Mouse (Mus musculus): Measurements from ENCODE around the gene Serpinc1. TPM values are rescaled to one million over a fixed set of nuclear protein-coding genes. Genes with fewer than 3 reads are reported as not detected.

Gene Serpinc1
- polyA plus RNA-seq, 1 experiment from 2014 or later: 2.1 TPM

DNA sequence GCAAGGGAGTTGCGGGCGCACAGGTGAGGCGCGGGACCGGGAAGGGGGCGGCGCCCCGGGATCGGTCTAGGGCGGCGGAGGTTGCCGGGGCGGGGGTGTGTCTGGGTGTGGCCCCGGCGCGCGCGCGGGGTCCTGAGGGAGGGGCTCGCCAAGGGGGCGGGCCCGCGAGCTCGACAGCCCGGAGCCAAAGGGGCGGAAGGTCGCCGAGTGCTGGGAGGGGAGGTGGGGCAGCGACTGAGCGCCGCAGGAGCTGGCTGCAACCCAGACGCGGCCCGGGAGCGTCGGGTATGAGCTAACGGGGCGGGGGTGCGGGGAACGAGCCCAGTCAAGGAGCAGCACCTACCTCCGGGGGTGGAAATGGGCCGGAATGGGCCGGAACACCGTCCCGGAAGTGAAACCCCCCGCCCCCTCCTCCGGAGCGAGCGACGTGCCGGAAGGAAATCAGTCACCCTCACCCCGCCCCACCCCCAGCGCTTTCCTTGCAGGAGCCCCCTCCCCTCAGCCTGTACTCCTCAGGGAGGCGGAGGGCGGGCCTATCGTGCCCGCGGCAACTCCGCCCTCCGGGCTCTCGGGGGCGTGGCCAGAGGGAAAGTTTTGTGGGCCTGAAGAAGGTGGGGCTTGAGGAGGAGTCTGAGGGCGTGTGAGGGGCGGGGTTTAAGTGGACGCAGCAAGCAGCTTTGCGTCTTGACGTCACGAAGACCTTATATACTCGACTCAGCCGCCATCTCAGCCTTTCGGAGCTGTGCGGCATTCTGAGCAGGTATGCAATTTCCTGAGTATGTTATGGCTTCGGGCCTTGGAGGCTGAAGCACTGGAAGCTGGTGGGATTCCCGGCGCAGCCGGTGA lies 56.3 kb downstream of the Serpinc1 start, which contains the start of gene Zbtb37:
Gene Zbtb37 (minus strand): TSS at position 415 of the 846 bp plus-strand sequence.
- H3K9me3 ChIP-seq (ENCODE audit: control insufficient read depth, low read length): no peaks in the 10 kb centered on the region
- H3K36me3 ChIP-seq (ENCODE audit: control insufficient read depth, insufficient read depth, low read length): peaks cover 16% of the 10 kb centered on the region
- ATAC-seq (ENCODE audit: low FRiP score, low TSS enrichment) (peak; percentile 94), DNase-seq (ENCODE audit: low spot score) (peak; percentile 99)
- peak within 1 kb of the TSS; percentile 84 for H3K4me3 ChIP-seq (ENCODE audit: low read depth, low read length)
- H3K9ac ChIP-seq (ENCODE audit: low read length): peak within 1 kb of the TSS; percentile 88
- H3K4me1 ChIP-seq (replicated peaks; ENCODE audit: control insufficient read depth, insufficient read depth): no peaks in the 10 kb centered on the region; the same call in 1 of the 2 replicates
- peak within 1 kb of the TSS; percentile 70 for H3K4me2 ChIP-seq (replicated peaks; ENCODE audit: low read depth)
- TF ChIP-seq CTCF (IDR thresholded peaks at IDR 0.05; ENCODE audit: low read depth) (no peak), EP300 (optimal IDR thresholded peaks at IDR 0.05) (peak; percentile 78)
- H3K27me3 ChIP-seq (ENCODE audit: control insufficient read depth, insufficient read depth, low read length): no peaks in the 10 kb centered on the region
- WGBS: under 1% methylated on average over 66 of the region's 76 CpGs
- peak within 1 kb of the TSS; percentile 96 for H3K27ac ChIP-seq (replicated peaks)

DNA sequence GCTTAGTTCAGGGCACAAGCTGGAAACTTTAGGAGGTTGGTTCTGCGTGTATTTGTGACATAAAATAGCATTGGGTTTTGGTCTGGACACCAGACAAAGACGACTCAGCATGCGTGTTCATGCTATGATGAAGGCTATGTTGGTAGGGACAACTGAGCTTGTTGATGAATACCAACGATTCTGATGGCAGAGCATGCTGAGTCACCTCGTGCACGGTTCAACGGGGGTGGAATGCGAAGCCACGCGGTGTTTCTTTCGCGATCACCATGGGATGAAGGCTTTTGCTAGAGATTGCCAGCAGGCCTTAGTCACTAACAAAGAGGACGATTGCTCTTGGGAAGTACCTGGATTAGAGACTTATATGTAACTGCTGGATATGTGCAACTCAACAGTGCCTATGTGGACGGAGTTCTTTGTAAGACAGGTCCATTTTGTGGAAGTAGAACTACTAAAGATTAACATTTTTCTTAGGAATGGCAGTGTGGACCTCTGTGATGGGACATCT lies 56.9 kb downstream of the Serpinc1 start:
- Histone ChIP-seq H3K4me2 (replicated peaks; ENCODE audit: low read depth) (peak overlapping the region; percentile 70), H3K27ac (replicated peaks) (peak overlapping the region; percentile 96), H3K9ac (ENCODE audit: low read length) (peak overlapping the region; percentile 88), H3K4me3 (ENCODE audit: low read depth, low read length) (peak overlapping the region; percentile 84), H3K36me3 (ENCODE audit: control insufficient read depth, insufficient read depth, low read length) (peaks cover 16% of the 10 kb centered on the region), H3K4me1 (replicated peaks; ENCODE audit: control insufficient read depth, insufficient read depth) (no peaks in the 10 kb centered on the region; the same call in 1 of the 2 replicates), H3K9me3 (ENCODE audit: control insufficient read depth, low read length) (no peaks in the 10 kb centered on the region), H3K27me3 (ENCODE audit: control insufficient read depth, insufficient read depth, low read length) (no peaks in the 10 kb centered on the region)
- DNase-seq (ENCODE audit: low spot score) (peak; percentile 66), ATAC-seq (ENCODE audit: low FRiP score, low TSS enrichment) (peak; percentile 50)
- WGBS: 1% methylated on average over 14 of the region's 14 CpGs
- TF ChIP-seq CTCF (IDR thresholded peaks at IDR 0.05; ENCODE audit: low read depth): no peak
- TF ChIP-seq EP300 (optimal IDR thresholded peaks at IDR 0.05): no peak

GRCm38 (mm10) chr1:161035786-161036404 lies 57.5 kb downstream of the Serpinc1 start:
- Histone ChIP-seq H3K9me3 (ENCODE audit: control insufficient read depth, low read length) (no peaks in the 10 kb centered on the region), H3K9ac (ENCODE audit: low read length) (peak overlapping the region; percentile 88), H3K27ac (replicated peaks) (peak overlapping the region; percentile 96), H3K4me3 (ENCODE audit: low read depth, low read length) (peak overlapping the region; percentile 84), H3K27me3 (ENCODE audit: control insufficient read depth, insufficient read depth, low read length) (no peaks in the 10 kb centered on the region), H3K4me2 (replicated peaks; ENCODE audit: low read depth) (peak overlapping the region; percentile 70), H3K36me3 (ENCODE audit: control insufficient read depth, insufficient read depth, low read length) (peaks cover 16% of the 10 kb centered on the region), H3K4me1 (replicated peaks; ENCODE audit: control insufficient read depth, insufficient read depth) (no peaks in the 10 kb centered on the region; the same call in 1 of the 2 replicates)
- no peak for TF ChIP-seq EP300 (optimal IDR thresholded peaks at IDR 0.05)
- no peak for TF ChIP-seq CTCF (IDR thresholded peaks at IDR 0.05; ENCODE audit: low read depth)
- ATAC-seq (ENCODE audit: low FRiP score, low TSS enrichment): no peak
- no peak for DNase-seq (ENCODE audit: low spot score)
- WGBS: 2% methylated on average over 6 of the region's 6 CpGs

DNA sequence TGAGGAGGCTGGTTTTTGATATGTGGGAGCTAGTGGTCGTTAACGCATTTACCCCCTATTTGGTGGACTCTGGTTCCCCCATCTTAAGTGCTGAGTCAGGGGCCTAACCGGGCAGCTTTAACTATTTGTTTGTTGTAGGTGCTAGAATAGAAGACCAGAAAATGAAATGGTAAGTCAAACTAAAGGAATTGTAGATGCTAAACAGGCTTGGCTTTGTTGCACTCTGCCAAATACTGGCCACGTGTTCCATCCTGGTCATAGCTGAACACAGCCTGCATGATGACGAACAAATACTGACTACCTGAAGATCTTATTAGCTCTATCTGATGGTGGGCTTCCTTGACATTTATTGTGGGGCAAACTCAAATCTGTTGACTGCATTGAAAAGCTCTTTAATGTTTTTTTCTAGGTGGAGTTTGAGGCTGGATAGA lies 58.0 kb downstream of the Serpinc1 start:
- no peaks in the 10 kb centered on the region; the same call in 1 of the 2 replicates for H3K4me1 ChIP-seq (replicated peaks; ENCODE audit: control insufficient read depth, insufficient read depth)
- ATAC-seq (ENCODE audit: low FRiP score, low TSS enrichment) (no peak), DNase-seq (ENCODE audit: low spot score) (peak; percentile 24)
- H3K27ac ChIP-seq (replicated peaks): peak overlapping the region; percentile 96
- H3K4me2 ChIP-seq (replicated peaks; ENCODE audit: low read depth): peak overlapping the region; percentile 70
- no peaks in the 10 kb centered on the region for H3K9me3 ChIP-seq (ENCODE audit: control insufficient read depth, low read length)
- WGBS: 1% methylated on average over 5 of the region's 5 CpGs
- peak overlapping the region; percentile 84 for H3K4me3 ChIP-seq (ENCODE audit: low read depth, low read length)
- no peaks in the 10 kb centered on the region for H3K27me3 ChIP-seq (ENCODE audit: control insufficient read depth, insufficient read depth, low read length)
- H3K36me3 ChIP-seq (ENCODE audit: control insufficient read depth, insufficient read depth, low read length): peaks cover 15% of the 10 kb centered on the region
- peak overlapping the region; percentile 88 for H3K9ac ChIP-seq (ENCODE audit: low read length)
- TF ChIP-seq CTCF (IDR thresholded peaks at IDR 0.05; ENCODE audit: low read depth) (no peak), EP300 (optimal IDR thresholded peaks at IDR 0.05) (no peak)

- no peak overlapping the region for H3K9ac ChIP-seq (ENCODE audit: low read length)
- DNase-seq (ENCODE audit: low spot score): no peak
- H3K9me3 ChIP-seq (ENCODE audit: control insufficient read depth, low read length): no peaks in the 10 kb centered on the region
- no peak for ATAC-seq (ENCODE audit: low FRiP score, low TSS enrichment)
- peaks cover 10% of the 10 kb centered on the region; the same call in 1 of the 2 replicates for H3K36me3 ChIP-seq (ENCODE audit: control insufficient read depth, insufficient read depth, low read length)
- WGBS: 0% methylated on average over 1 of the region's 1 CpGs
- H3K27me3 ChIP-seq (ENCODE audit: control insufficient read depth, insufficient read depth, low read length): no peaks in the 10 kb centered on the region
- no peak for TF ChIP-seq EP300 (optimal IDR thresholded peaks at IDR 0.05)
- no peak for TF ChIP-seq CTCF (IDR thresholded peaks at IDR 0.05; ENCODE audit: low read depth)
- H3K4me2 ChIP-seq (replicated peaks; ENCODE audit: low read depth): peak overlapping the region; percentile 70
- peak overlapping the region; percentile 84 for H3K4me3 ChIP-seq (ENCODE audit: low read depth, low read length)
- H3K27ac ChIP-seq (replicated peaks): no peak overlapping the region
- H3K4me1 ChIP-seq (replicated peaks; ENCODE audit: control insufficient read depth, insufficient read depth): no peaks in the 10 kb centered on the region; the same call in 1 of the 2 replicates
Measured at GRCm38 (mm10) chr1:161037026-161037425, 58.6 kb downstream of the Serpinc1 start.

Data from stomach, postnatal 0 days (tissue).